Mouse (Mus musculus) lung, embryonic 14.5 days (tissue): Measurements from ENCODE around the gene Dcaf5. TPM values are rescaled to one million over a fixed set of nuclear protein-coding genes. Genes with fewer than 3 reads are reported as not detected.
A peak's percentile ranks its signal among the peaks of the same experiment; 100 is the strongest.

ENCODE experiments used
- ATAC-seq: fragments of 200-750 bp; cut with Nextera tagmentation; 2 replicates; pipeline ENCODE4 v1.8.0; 2017; ENCODE audit warnings: mild to moderate bottlenecking, moderate TSS enrichment, moderate library complexity; ENCODE audit not compliant: insufficient read depth
- DNase-seq: peaks from one replicate; pipeline ENCODE4 v3.0.0-alpha.2; 2015
- H3K27ac ChIP-seq: fragments of 300-500 bp; sonication (generic); 2 replicates; pipeline ENCODE4 v1.5.1; 2014; ENCODE audit warnings: low read depth, mild to moderate bottlenecking, moderate library complexity
- H3K27me3 ChIP-seq: fragments of 300-500 bp; sonication (generic); 2 replicates; pipeline ENCODE4 v1.6.1; 2014; ENCODE audit warnings: low read length, control low read depth; ENCODE audit not compliant: insufficient read depth
- H3K36me3 ChIP-seq: fragments of 300-500 bp; sonication (generic); 2 replicates; pipeline ENCODE4 v1.6.1; 2014; ENCODE audit warnings: control low read depth; ENCODE audit not compliant: insufficient read depth
- H3K4me1 ChIP-seq: fragments of 300-500 bp; sonication (generic); 2 replicates; pipeline ENCODE4 v1.6.1; 2014; ENCODE audit warnings: antibody characterized with exemption, control low read depth; ENCODE audit not compliant: insufficient read depth
- H3K4me2 ChIP-seq: fragments of 300-500 bp; sonication (generic); 2 replicates; pipeline ENCODE4 v1.6.1; 2014; ENCODE audit warnings: mild to moderate bottlenecking
- H3K4me3 ChIP-seq: fragments of 300-500 bp; sonication (generic); 2 replicates; pipeline ENCODE4 v1.5.1; 2014; ENCODE audit warnings: low read depth, low read length
- H3K9ac ChIP-seq: fragments of 300-500 bp; sonication (generic); 2 replicates; pipeline ENCODE4 v1.6.1; 2014
- H3K9me3 ChIP-seq: fragments of 300-500 bp; sonication (generic); 2 replicates; pipeline ENCODE4 v1.6.1; 2016; ENCODE audit warnings: low read depth, low read length, control low read depth
- CTCF ChIP-seq: IDR thresholded peaks from 2 replicates; pipeline ENCODE4 v1.5.1; 2016; ENCODE audit warnings: antibody characterized with exemption, low read depth
- WGBS: fragments of 180-500 bp; shearing (Covaris S2); extraction: QIAGEN DNeasy Blood & Tissue Kit; methylation state at CpG from one replicate; pipeline ENCODE4 v1.1.7; 2014; 5-methylcytosine and 5-hydroxymethylcytosine counted together
- polyA plus RNA-seq: library from polyadenylated mRNA; unstranded; fragments of >200 nt; fragmentation: Nextera tagmentation; extraction: Ambion mirVana; gene quantifications from 2 replicates; pipeline ENCODE4 v1.2.1, GENCODE M21; 2014

The Dcaf5 gene
- polyA plus RNA-seq, 1 experiment from 2014 or later: 10.7 TPM

DNA sequence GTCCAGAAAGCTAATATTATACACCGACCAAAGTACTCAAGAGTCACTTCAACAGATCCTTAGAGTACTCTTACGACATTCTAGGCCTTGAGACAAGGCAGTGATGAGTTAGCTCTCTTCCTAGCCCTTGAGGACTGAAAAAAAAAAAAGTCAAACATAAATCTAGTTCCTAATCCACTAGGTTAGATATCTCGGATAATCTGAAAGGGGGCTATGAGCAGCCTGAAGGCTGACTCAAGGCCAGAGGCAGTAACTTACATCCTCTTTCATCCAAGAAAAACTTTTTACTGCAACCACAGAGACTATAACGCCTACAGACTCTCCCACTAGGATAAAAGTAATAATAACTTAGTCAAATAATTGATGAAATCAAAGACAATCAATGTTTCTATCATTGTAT, 60.7 kb downstream of the Dcaf5 start:
- Histone ChIP-seq H3K27ac (no peak overlapping the region), H3K36me3 (peaks cover 44% of the 10 kb centered on the region), H3K9me3 (no peaks in the 10 kb centered on the region), H3K27me3 (no peaks in the 10 kb centered on the region), H3K4me1 (peaks cover 5% of the 10 kb centered on the region; the same call in 1 of the 2 replicates), H3K4me3 (no peak overlapping the region), H3K9ac (no peak overlapping the region), H3K4me2 (no peak overlapping the region)
- TF ChIP-seq CTCF: no peak
- ATAC-seq: no peak
- WGBS: 87% methylated on average over 4 of the region's 4 CpGs
- no peak for DNase-seq

DNA sequence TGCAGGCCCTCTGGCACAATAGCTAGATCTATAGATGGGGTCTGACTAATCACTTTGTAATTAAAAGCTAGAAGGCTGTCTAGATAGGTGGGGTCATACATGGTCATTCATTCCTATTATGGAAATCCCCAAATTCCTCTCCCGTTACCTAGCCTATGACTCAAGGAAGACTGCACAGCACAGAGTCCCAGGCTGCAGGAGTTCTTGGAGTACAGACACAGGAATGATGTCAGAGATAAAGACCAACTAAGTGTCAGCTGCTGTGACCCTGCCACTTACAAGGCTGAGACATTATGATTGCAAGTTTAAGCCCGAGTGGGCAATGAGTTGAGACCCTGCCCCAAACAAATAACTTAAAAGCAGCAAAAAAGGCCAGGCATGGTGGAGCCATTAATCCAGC, 61.7 kb downstream of the Dcaf5 start:
- ATAC-seq (no peak), DNase-seq (no peak)
- H3K4me1 ChIP-seq: no peaks in the 10 kb centered on the region
- H3K27ac ChIP-seq: no peak overlapping the region
- no peaks in the 10 kb centered on the region for H3K9me3 ChIP-seq
- no peak for TF ChIP-seq CTCF
- H3K9ac ChIP-seq: no peak overlapping the region
- H3K36me3 ChIP-seq: peaks cover 46% of the 10 kb centered on the region
- no peaks in the 10 kb centered on the region for H3K27me3 ChIP-seq
- no peak overlapping the region for H3K4me3 ChIP-seq
- no peak overlapping the region for H3K4me2 ChIP-seq
- WGBS: 85% methylated on average over 2 of the region's 2 CpGs

DNA sequence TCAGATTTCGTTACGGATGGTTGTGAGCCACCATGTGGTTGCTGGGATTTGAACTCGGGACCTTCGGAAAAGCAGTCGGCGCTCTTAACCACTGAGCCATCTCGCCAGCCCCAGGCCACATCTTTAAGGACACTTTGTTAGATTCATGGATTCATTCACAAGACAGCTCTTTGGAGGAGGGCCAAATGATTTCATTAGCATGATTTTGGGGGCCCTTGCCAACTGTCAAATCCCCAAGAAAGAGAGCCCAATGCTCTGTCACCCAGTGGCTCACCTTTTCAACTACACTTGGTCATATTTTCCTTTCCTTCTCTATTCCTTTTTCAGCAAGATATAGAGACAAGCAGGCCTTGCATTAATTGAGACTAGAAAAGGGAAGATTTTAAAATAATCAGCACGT, 63.5 kb downstream of the Dcaf5 start:
- DNase-seq: no peak
- Histone ChIP-seq H3K4me2 (no peak overlapping the region), H3K9ac (no peak overlapping the region), H3K36me3 (peaks cover 42% of the 10 kb centered on the region), H3K9me3 (no peaks in the 10 kb centered on the region), H3K4me1 (no peaks in the 10 kb centered on the region), H3K4me3 (no peak overlapping the region), H3K27me3 (no peaks in the 10 kb centered on the region), H3K27ac (no peak overlapping the region)
- WGBS: 93% methylated on average over 8 of the region's 8 CpGs
- no peak for ATAC-seq
- no peak for TF ChIP-seq CTCF

DNA sequence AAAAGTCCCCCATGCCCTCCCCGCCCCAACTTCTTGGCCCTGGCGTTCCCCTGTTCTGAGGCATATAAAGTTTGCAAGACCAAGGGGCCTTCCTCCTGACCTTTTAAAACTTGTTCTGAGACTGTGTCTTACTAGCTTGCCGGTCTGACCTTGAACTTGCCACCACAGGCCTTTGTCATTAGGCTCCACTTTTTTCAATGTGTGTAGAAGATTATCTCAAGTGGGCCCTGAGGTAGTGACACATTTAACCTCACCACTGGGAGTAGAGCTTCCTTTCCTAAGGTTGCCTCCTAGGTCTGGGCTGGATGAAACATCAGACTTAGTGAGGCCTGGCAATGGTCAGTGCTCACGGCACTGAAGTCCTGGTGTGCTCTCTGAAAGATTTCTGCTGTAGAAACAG, 69.2 kb downstream of the Dcaf5 start:
- no peak overlapping the region for H3K4me3 ChIP-seq
- DNase-seq: no peak
- no peak for TF ChIP-seq CTCF

DNA sequence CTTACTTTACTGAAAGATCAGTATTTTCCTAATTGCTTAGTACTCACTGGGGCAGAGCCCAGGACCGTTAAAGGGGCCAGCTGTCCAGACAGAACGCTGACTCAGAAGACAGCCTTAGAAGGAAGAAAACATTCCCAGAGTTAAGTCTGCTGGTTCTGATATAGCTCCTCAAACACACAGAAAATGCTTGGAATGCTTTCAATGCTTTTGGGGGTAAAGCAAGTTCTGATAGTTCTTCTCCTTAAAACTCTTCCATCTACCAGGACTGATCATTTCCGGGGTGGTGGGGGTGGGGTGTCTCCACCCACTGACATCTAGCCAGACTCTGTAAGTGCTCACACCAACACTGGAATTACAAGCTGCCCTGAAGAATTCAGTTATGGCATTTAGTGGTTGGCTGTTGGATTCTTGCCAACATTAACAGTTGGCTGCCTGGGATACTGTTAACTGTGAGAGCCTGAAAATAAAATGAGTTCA, 70.4 kb downstream of the Dcaf5 start:
- WGBS: 8% methylated on average over 3 of the region's 3 CpGs
- TF ChIP-seq CTCF: no peak
- peak; percentile 90 for ATAC-seq

More for the DNA sequence above, 69.2 kb downstream of the Dcaf5 start:
- 71% methylated on average over 4 of the region's 4 CpGs for WGBS
- Histone ChIP-seq H3K27me3 (no peaks in the 10 kb centered on the region), H3K4me1 (peaks cover 13% of the 10 kb centered on the region), H3K36me3 (peaks cover 29% of the 10 kb centered on the region), H3K9ac (no peak overlapping the region), H3K9me3 (no peaks in the 10 kb centered on the region), H3K4me2 (no peak overlapping the region), H3K27ac (peak overlapping the region; percentile 92)
- ATAC-seq: no peak

DNA sequence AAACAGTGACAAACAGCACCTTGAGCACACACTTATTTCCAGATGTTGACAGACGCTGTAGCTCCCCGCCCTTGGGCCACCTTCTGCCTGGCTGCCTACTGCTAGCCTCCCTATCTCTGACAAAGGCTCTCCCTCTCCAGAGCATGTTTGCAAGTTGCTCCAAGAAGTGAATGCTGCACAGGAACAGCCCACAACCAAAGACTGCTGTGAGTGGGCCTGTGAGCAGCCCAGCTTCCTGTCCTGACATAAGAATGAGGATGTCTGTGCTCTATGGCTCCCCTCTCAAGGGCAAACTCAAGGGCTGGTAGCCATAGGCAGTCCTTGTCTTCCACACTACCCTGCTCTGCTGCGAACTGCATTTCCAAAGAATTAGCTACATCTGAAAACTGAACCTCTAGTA, 71.1 kb downstream of the Dcaf5 start:
- peaks cover 17% of the 10 kb centered on the region for H3K4me1 ChIP-seq
- H3K36me3 ChIP-seq: peaks cover 20% of the 10 kb centered on the region
- 83% methylated on average over 3 of the region's 3 CpGs for WGBS
- no peak for TF ChIP-seq CTCF
- no peak overlapping the region for H3K9ac ChIP-seq
- no peaks in the 10 kb centered on the region for H3K9me3 ChIP-seq
- DNase-seq (peak; percentile 17), ATAC-seq (no peak)
- H3K27ac ChIP-seq: peak overlapping the region; percentile 92
- no peaks in the 10 kb centered on the region for H3K27me3 ChIP-seq
- peak overlapping the region; percentile 42; the same call in 1 of the 2 replicates for H3K4me2 ChIP-seq
- no peak overlapping the region for H3K4me3 ChIP-seq

More for the DNA sequence above, 70.4 kb downstream of the Dcaf5 start:
- Histone ChIP-seq H3K4me3 (no peak overlapping the region), H3K4me1 (peaks cover 13% of the 10 kb centered on the region), H3K4me2 (peak overlapping the region; percentile 42), H3K9me3 (no peaks in the 10 kb centered on the region), H3K27ac (peak overlapping the region; percentile 92), H3K9ac (no peak overlapping the region), H3K36me3 (peaks cover 25% of the 10 kb centered on the region), H3K27me3 (no peaks in the 10 kb centered on the region)
- DNase-seq: peak; percentile 92

DNA sequence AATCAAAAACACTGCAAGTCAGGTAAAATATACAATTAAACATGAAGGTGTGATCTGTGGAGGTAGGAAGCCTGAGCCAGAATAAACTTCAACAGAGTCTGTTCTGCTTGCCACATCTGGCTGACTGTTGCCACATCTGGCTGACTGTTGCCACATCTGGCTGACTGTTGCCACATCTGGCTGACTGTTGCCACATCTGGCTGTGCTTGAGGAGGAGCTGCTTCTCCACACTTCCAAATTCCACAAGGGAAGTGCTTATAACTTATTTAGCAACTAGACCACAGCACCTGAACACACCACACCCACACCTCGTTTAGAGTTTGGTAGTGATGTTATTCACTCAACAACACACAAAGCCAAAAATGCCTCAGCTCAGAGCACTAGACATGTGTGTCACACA, 74.7 kb downstream of the Dcaf5 start:
- Histone ChIP-seq H3K4me2 (no peak overlapping the region), H3K4me1 (peaks cover 18% of the 10 kb centered on the region), H3K4me3 (no peak overlapping the region), H3K27ac (no peak overlapping the region), H3K27me3 (no peaks in the 10 kb centered on the region), H3K9ac (no peak overlapping the region), H3K9me3 (no peaks in the 10 kb centered on the region), H3K36me3 (peaks cover 23% of the 10 kb centered on the region)
- ATAC-seq: no peak
- TF ChIP-seq CTCF: no peak
- no peak for DNase-seq
- 84% methylated on average over 1 of the region's 1 CpGs for WGBS

DNA sequence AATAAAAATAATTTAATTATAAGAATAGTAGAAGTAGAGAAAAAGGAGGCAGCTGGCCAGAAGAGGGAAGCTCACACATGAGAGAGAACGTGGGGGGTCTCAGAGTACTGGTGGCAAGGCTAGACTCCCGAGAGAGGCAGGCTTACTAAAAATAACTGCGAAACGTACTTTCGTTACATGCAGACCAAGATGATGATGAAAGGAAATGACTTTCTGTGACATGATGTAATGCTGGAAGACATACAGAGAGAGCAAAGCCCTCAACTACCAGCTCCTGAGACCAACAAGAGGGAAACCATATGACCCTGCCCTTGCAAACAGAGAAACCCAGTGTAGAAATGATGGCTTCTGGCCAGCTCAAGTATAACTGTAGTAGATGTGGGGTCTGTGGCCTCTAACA, 76.1 kb downstream of the Dcaf5 start:
- Histone ChIP-seq H3K27me3 (no peaks in the 10 kb centered on the region), H3K4me2 (no peak overlapping the region), H3K27ac (peak overlapping the region; percentile 56; the same call in 1 of the 2 replicates), H3K36me3 (peaks cover 27% of the 10 kb centered on the region), H3K9me3 (no peaks in the 10 kb centered on the region), H3K4me1 (peaks cover 8% of the 10 kb centered on the region), H3K9ac (no peak overlapping the region), H3K4me3 (no peak overlapping the region)
- TF ChIP-seq CTCF: no peak
- ATAC-seq (peak; percentile 64; the same call in 1 of the 2 replicates), DNase-seq (peak; percentile 52)
- 29% methylated on average over 5 of the region's 5 CpGs for WGBS
